ENCODE assay signal across 21 mouse cellular contexts in genomic region chr12:40008459-40008858, GRCm38 (mm10).
"Had no signal": no experiment of that assay in that cellular context is flagged by ENCODE, and none has a peak within 500 bp of the region (broad histone marks: within the 10 kb centered on the region; RNA-seq: fewer than 3 reads in every experiment).

No protein-coding gene starts in this region.

- ATAC-seq: liver, postnatal 0 days; lung, postnatal 0 days; midbrain, embryonic 15.5 days had no signal

- H3K36me3 ChIP-seq: limb, embryonic 12.5 days; limb, embryonic 15.5 days; midbrain, embryonic 12.5 days; midbrain, embryonic 15.5 days; neural tube, embryonic 12.5 days; neural tube, embryonic 15.5 days; stomach, embryonic 15.5 days had no signal

- H3K9me3 ChIP-seq: limb, embryonic 12.5 days; limb, embryonic 15.5 days; midbrain, embryonic 12.5 days; midbrain, embryonic 15.5 days; neural tube, embryonic 12.5 days; neural tube, embryonic 15.5 days; stomach, embryonic 15.5 days had no signal

- H3K27me3 ChIP-seq: limb, embryonic 12.5 days; limb, embryonic 15.5 days; midbrain, embryonic 12.5 days; midbrain, embryonic 15.5 days; neural tube, embryonic 12.5 days; neural tube, embryonic 15.5 days; stomach, embryonic 15.5 days had no signal

- DNase-seq: kidney, adult 9 months; kidney, postnatal 14 days; kidney, postnatal 4 days; left cerebral cortex, postnatal 4 days; liver, postnatal 0 days; lung, embryonic 14.5 days; right cerebral cortex, adult 18-20 months; right cerebral cortex, postnatal 14 days; right cerebral cortex, postnatal 4 days; thymus, adult 18-20 months; thymus, postnatal 36 days had no signal

- H3K9ac ChIP-seq: limb, embryonic 12.5 days; limb, embryonic 15.5 days; liver, embryonic 14.5 days; liver, postnatal 0 days; lung, embryonic 14.5 days; midbrain, embryonic 12.5 days; midbrain, embryonic 15.5 days; neural tube, embryonic 12.5 days; neural tube, embryonic 15.5 days; stomach, embryonic 15.5 days had no signal

- H3K4me3 ChIP-seq: limb, embryonic 12.5 days; limb, embryonic 15.5 days; midbrain, embryonic 12.5 days; midbrain, embryonic 15.5 days; neural tube, embryonic 12.5 days; neural tube, embryonic 15.5 days; stomach, embryonic 15.5 days had no signal

- H3K4me2 ChIP-seq: limb, embryonic 12.5 days; limb, embryonic 15.5 days; liver, embryonic 11.5 days; lung, embryonic 14.5 days; midbrain, embryonic 12.5 days; midbrain, embryonic 15.5 days; neural tube, embryonic 12.5 days; neural tube, embryonic 15.5 days; stomach, embryonic 15.5 days had no signal

- H3K4me1 ChIP-seq: limb, embryonic 12.5 days; limb, embryonic 15.5 days; midbrain, embryonic 12.5 days; midbrain, embryonic 15.5 days; neural tube, embryonic 12.5 days; neural tube, embryonic 15.5 days; stomach, embryonic 15.5 days had no signal

- H3K27ac ChIP-seq: limb, embryonic 12.5 days; limb, embryonic 15.5 days; liver, embryonic 14.5 days; midbrain, embryonic 12.5 days; midbrain, embryonic 15.5 days; neural tube, embryonic 12.5 days; neural tube, embryonic 15.5 days; stomach, embryonic 15.5 days had no signal
